Mouse (Mus musculus) natural killer cell, adult 2 months (primary cell): ENCODE data around the gene Cd9.

Experiments used
- DNase-seq, 2 experiments: peaks; one replicate each; pipeline ENCODE4 v3.0.0; 2022; ENCODE audit warnings: low spot score in 2 of 2

The Cd9 gene

GRCm38 (mm10) chr6:125476090-125476489 is 18.5 kb downstream of the Cd9 start:
- no peak for DNase-seq

GRCm38 (mm10) chr6:125475184-125475583 is 19.4 kb downstream of the Cd9 start:
- no peak for DNase-seq

- DNase-seq: no peak
Measured at GRCm38 (mm10) chr6:125473939-125474338, 20.7 kb downstream of the Cd9 start.

GRCm38 (mm10) chr6:125473321-125473721 is 21.3 kb downstream of the Cd9 start:
- no peak for DNase-seq

- no peak for DNase-seq
Measured at GRCm38 (mm10) chr6:125471921-125472320, 22.7 kb downstream of the Cd9 start.

- DNase-seq: no peak
Measured at GRCm38 (mm10) chr6:125471326-125471725, 23.3 kb downstream of the Cd9 start.

GRCm38 (mm10) chr6:125470616-125471015 is 24.0 kb downstream of the Cd9 start:
- DNase-seq: no peak

GRCm38 (mm10) chr6:125469222-125469621 is 25.4 kb downstream of the Cd9 start:
- no peak for DNase-seq

GRCm38 (mm10) chr6:125468179-125468960 is 26.2 kb downstream of the Cd9 start:
- no peak for DNase-seq

- DNase-seq: peak in 1 of 2 experiments; percentile 53
Measured at GRCm38 (mm10) chr6:125467301-125467715, 27.3 kb downstream of the Cd9 start.

- no peak for DNase-seq
Measured at GRCm38 (mm10) chr6:125462312-125462711, 32.3 kb downstream of the Cd9 start.

- DNase-seq: no peak
Measured at GRCm38 (mm10) chr6:125461788-125462187, 32.8 kb downstream of the Cd9 start.

GRCm38 (mm10) chr6:125461325-125461724 is 33.3 kb downstream of the Cd9 start:
- peak in 1 of 2 experiments; percentile 32 for DNase-seq

- no peak for DNase-seq
Measured at GRCm38 (mm10) chr6:125460589-125460988, 34.0 kb downstream of the Cd9 start.

GRCm38 (mm10) chr6:125459903-125460302 is 34.7 kb downstream of the Cd9 start:
- DNase-seq: no peak

GRCm38 (mm10) chr6:125455806-125456520 is 38.6 kb downstream of the Cd9 start:
- no peak for DNase-seq

- DNase-seq: no peak
Measured at GRCm38 (mm10) chr6:125454731-125455130, 39.9 kb downstream of the Cd9 start.

- DNase-seq: no peak
Measured at GRCm38 (mm10) chr6:125454299-125454698, 40.3 kb downstream of the Cd9 start.

- DNase-seq: no peak
Measured at GRCm38 (mm10) chr6:125447660-125448059, 46.9 kb downstream of the Cd9 start.

GRCm38 (mm10) chr6:125447205-125447604 is 47.4 kb downstream of the Cd9 start:
- DNase-seq: no peak

- DNase-seq: peak; percentile 25 to 38
Measured at GRCm38 (mm10) chr6:125445381-125445780, 49.2 kb downstream of the Cd9 start.

GRCm38 (mm10) chr6:125442591-125442990 is 52.0 kb downstream of the Cd9 start:
- DNase-seq: no peak

- no peak for DNase-seq
Measured at GRCm38 (mm10) chr6:125436753-125437152, 57.8 kb downstream of the Cd9 start.
